In the genomic region with DNA sequence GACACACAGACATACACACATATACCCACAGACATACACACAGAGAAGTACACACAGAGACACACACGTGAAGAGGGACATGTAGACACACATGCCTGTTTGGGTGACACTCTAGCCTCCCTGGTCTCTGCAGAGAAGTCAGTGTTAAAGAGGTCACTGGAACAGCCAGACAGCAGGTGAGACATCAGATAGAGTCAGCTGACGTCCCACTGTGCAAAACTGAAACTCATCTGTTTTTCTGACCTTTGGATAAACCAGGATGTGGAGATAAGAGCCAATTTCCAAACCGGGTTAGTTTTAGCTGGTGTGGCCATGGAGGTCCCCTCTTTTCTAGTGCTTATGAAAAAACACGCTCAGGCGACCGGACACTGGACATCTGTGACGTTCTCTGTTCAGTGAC, we compare ENCODE assay signal across 35 mouse cellular contexts. TPM values are rescaled to one million over a fixed set of nuclear protein-coding genes. Genes with fewer than 3 reads are reported as not detected.
DNase-seq lines count a peak whose midpoint lies in the region; ATAC-seq and TF ChIP-seq lines count a peak whose summit lies in the region.
"Had no signal": no experiment of that assay in that cellular context is flagged by ENCODE, and none has a peak within 500 bp of the region (broad histone marks: within the 10 kb centered on the region; RNA-seq: fewer than 3 reads in every experiment).

No protein-coding gene starts in this region.

- no peaks in the 10 kb centered on the region for H3K36me3 ChIP-seq in liver, adult 2 months (ENCODE audit: control insufficient read depth, insufficient read depth, low read length)
- no peaks in the 10 kb centered on the region for H3K36me3 ChIP-seq in liver, embryonic 11.5 days (ENCODE audit: control insufficient read depth, insufficient read depth, low read length)
- no peaks in the 10 kb centered on the region for H3K36me3 ChIP-seq in intestine, embryonic 15.5 days
- no peaks in the 10 kb centered on the region for H3K36me3 ChIP-seq in liver, embryonic 15.5 days (replicated peaks)
- H3K36me3 ChIP-seq: embryonic facial prominence, embryonic 13.5 days; heart, embryonic 10.5 days; heart, embryonic 15.5 days; limb, embryonic 13.5 days; midbrain, embryonic 12.5 days; neural tube, embryonic 13.5 days; stomach, embryonic 15.5 days had no signal

- peaks cover 15% of the 10 kb centered on the region for H3K4me1 ChIP-seq in liver, adult 2 months (ENCODE audit: control insufficient read depth, insufficient read depth, low read length)
- H3K4me1 ChIP-seq in liver, embryonic 11.5 days (replicated peaks; ENCODE audit: control insufficient read depth, insufficient read depth, low read length), result peaks cover 20% of the 10 kb centered on the region
- H3K4me1 ChIP-seq in intestine, embryonic 15.5 days (replicated peaks), result peaks cover 13% of the 10 kb centered on the region
- peaks cover 37% of the 10 kb centered on the region for H3K4me1 ChIP-seq in liver, embryonic 15.5 days (replicated peaks)
- H3K4me1 ChIP-seq: limb, embryonic 13.5 days; midbrain, embryonic 12.5 days; neural tube, embryonic 13.5 days had no signal

- no peaks in the 10 kb centered on the region for H3K9me3 ChIP-seq in liver, embryonic 11.5 days (ENCODE audit: control insufficient read depth, low read length)
- no peaks in the 10 kb centered on the region for H3K9me3 ChIP-seq in intestine, embryonic 15.5 days
- H3K9me3 ChIP-seq in liver, embryonic 15.5 days (replicated peaks), result no peaks in the 10 kb centered on the region
- H3K9me3 ChIP-seq: embryonic facial prominence, embryonic 13.5 days; heart, embryonic 10.5 days; heart, embryonic 15.5 days; limb, embryonic 13.5 days; midbrain, embryonic 12.5 days; neural tube, embryonic 13.5 days; stomach, embryonic 15.5 days had no signal

- no peak for TF ChIP-seq CTCF in liver, adult 2 months (IDR thresholded peaks at IDR 0.05; ENCODE audit: low read depth, low read length)

- H3K27ac ChIP-seq in liver, adult 2 months (replicated peaks; ENCODE audit: insufficient read depth, low read depth, low read length), result peak overlapping the region; percentile 74
- no peak overlapping the region for H3K27ac ChIP-seq in liver, embryonic 11.5 days (ENCODE audit: low read depth, low read length)
- no peak overlapping the region for H3K27ac ChIP-seq in intestine, embryonic 15.5 days
- H3K27ac ChIP-seq in liver, embryonic 15.5 days (replicated peaks), result peak overlapping the region; percentile 38
- H3K27ac ChIP-seq: embryonic facial prominence, embryonic 13.5 days; heart, embryonic 10.5 days; heart, embryonic 15.5 days; left cerebral cortex, adult 2 months; limb, embryonic 13.5 days; midbrain, embryonic 12.5 days; neural tube, embryonic 13.5 days; stomach, embryonic 15.5 days had no signal

- H3K79me2 ChIP-seq in liver, adult 2 months (ENCODE audit: control insufficient read depth, insufficient read depth, low read length), result no peaks in the 10 kb centered on the region

- WGBS in liver, adult 2 months, result 16% methylated on average over 7 of the region's 7 CpGs
- 57% methylated on average over 7 of the region's 7 CpGs for WGBS in liver, embryonic 11.5 days
- 57% methylated on average over 7 of the region's 7 CpGs for WGBS in intestine, embryonic 15.5 days
- 39% methylated on average over 7 of the region's 7 CpGs for WGBS in liver, embryonic 15.5 days (ENCODE audit: insufficient replicate concordance)

- intact Hi-C loops in gastrocnemius, postnatal 36 days (cut with DNase I), result no loop called here

- no peak for TF ChIP-seq POLR2A in liver, adult 2 months (IDR thresholded peaks at IDR 0.05; ENCODE audit: extremely low read depth, insufficient read depth, low read length)

- H3K27me3 ChIP-seq in liver, adult 2 months (ENCODE audit: control insufficient read depth, insufficient read depth, low read length), result no peaks in the 10 kb centered on the region
- no peaks in the 10 kb centered on the region for H3K27me3 ChIP-seq in liver, embryonic 11.5 days (replicated peaks; ENCODE audit: control insufficient read depth, insufficient read depth, low read length)
- H3K27me3 ChIP-seq in intestine, embryonic 15.5 days (replicated peaks), result no peaks in the 10 kb centered on the region
- H3K27me3 ChIP-seq in liver, embryonic 15.5 days, result no peaks in the 10 kb centered on the region
- H3K27me3 ChIP-seq: embryonic facial prominence, embryonic 13.5 days; heart, embryonic 15.5 days; limb, embryonic 13.5 days; midbrain, embryonic 12.5 days; neural tube, embryonic 13.5 days; stomach, embryonic 15.5 days had no signal

- H3K9ac ChIP-seq in liver, adult 2 months (ENCODE audit: low read depth, low read length), result peak overlapping the region; percentile 28
- H3K9ac ChIP-seq in liver, embryonic 11.5 days (ENCODE audit: low read depth, low read length), result no peak overlapping the region
- H3K9ac ChIP-seq in intestine, embryonic 15.5 days, result no peak overlapping the region
- H3K9ac ChIP-seq in liver, embryonic 15.5 days, result no peak overlapping the region
- H3K9ac ChIP-seq: embryonic facial prominence, embryonic 13.5 days; forebrain, postnatal 0 days; heart, embryonic 15.5 days; limb, embryonic 13.5 days; lung, embryonic 14.5 days; midbrain, embryonic 12.5 days; neural tube, embryonic 13.5 days; stomach, embryonic 15.5 days had no signal

- H3K4me3 ChIP-seq in liver, adult 2 months (ENCODE audit: insufficient read depth, low read depth, low read length), result no peak overlapping the region; the same call in 1 of the 2 replicates
- H3K4me3 ChIP-seq in liver, embryonic 11.5 days (ENCODE audit: low read depth, low read length), result no peak overlapping the region
- no peak overlapping the region for H3K4me3 ChIP-seq in intestine, embryonic 15.5 days (replicated peaks)
- H3K4me3 ChIP-seq in liver, embryonic 15.5 days (replicated peaks), result no peak overlapping the region
- H3K4me3 ChIP-seq: embryonic facial prominence, embryonic 13.5 days; erythroblast, embryonic 14.5 days; heart, embryonic 10.5 days; heart, embryonic 15.5 days; left cerebral cortex, adult 2 months; limb, embryonic 13.5 days; midbrain, embryonic 12.5 days; neural tube, embryonic 13.5 days; stomach, embryonic 15.5 days had no signal

- ATAC-seq in liver, embryonic 11.5 days (replicated peaks; ENCODE audit: low FRiP score), result no peak
- ATAC-seq in intestine, embryonic 15.5 days, result 0 out of 2 replicates have a peak, but pooled peaks have one; percentile 13
- peak; percentile 51; the same call in 1 of the 2 replicates for ATAC-seq in liver, embryonic 15.5 days (ENCODE audit: insufficient read depth)
- ATAC-seq: forebrain, postnatal 0 days; hindbrain, embryonic 16.5 days had no signal

- no peak overlapping the region for H3K4me2 ChIP-seq in liver, embryonic 11.5 days
- H3K4me2 ChIP-seq in intestine, embryonic 15.5 days (replicated peaks), result no peak overlapping the region
- no peak overlapping the region for H3K4me2 ChIP-seq in liver, embryonic 15.5 days
- H3K4me2 ChIP-seq: embryonic facial prominence, embryonic 13.5 days; heart, embryonic 15.5 days; limb, embryonic 13.5 days; lung, embryonic 14.5 days; midbrain, embryonic 12.5 days; neural tube, embryonic 13.5 days; stomach, embryonic 15.5 days had no signal

- DNase-seq in liver, adult 2 months (ENCODE audit: extremely low read depth, low read depth, low spot score), result peak; percentile 88
- DNase-seq in liver, embryonic 11.5 days (ENCODE audit: low spot score), result no peak
- DNase-seq in gastrocnemius, postnatal 36 days, result no peak
- DNase-seq in urinary bladder, postnatal 10 days (ENCODE audit: low spot score), result no peak
- DNase-seq in retina, embryonic 14.5 days (ENCODE audit: low spot score), result no peak
- DNase-seq: adrenal gland, postnatal 36 days; cerebellum, adult 18-20 months; cerebellum, postnatal 10 days; forebrain, postnatal 0 days; kidney, postnatal 25 days; lung, embryonic 14.5 days; lung, postnatal 14 days had no signal

RNA-seq across cellular contexts. Expression of gene Tut7, which starts 9.5 kb away (rescaled TPM):
- total RNA-seq in liver, adult 2 months (2014; rRNA removed), result 54.2 and 56.9 TPM in 2 replicates
- polyA plus RNA-seq in liver, adult 2 months (2012; rRNA removed), result 15.7 and 17.7 TPM in 2 replicates
- polyA plus RNA-seq in liver, embryonic 11.5 days (2014; fragmentation: Nextera tagmentation; extraction: Ambion mirVana), result 68.2 and 69.5 TPM in 2 replicates
- polyA plus RNA-seq in intestine, embryonic 15.5 days (2015; fragmentation: Nextera tagmentation; extraction: Ambion mirVana), result 41.7 and 43.6 TPM in 2 replicates
- polyA plus RNA-seq in liver, embryonic 15.5 days (2015; fragmentation: Nextera tagmentation; extraction: Ambion mirVana), result 57.2 and 60.4 TPM in 2 replicates
- 10 to 100 TPM; 31.2 to 33.6 TPM for total RNA-seq in gastrocnemius, postnatal 36 days (2021)

RNA-seq across cellular contexts. Expression of gene Gm49354, which starts 50.4 kb away (rescaled TPM):
- total RNA-seq in liver, adult 2 months (2014; rRNA removed), result not detected in 2 replicates
- not detected in 2 replicates for polyA plus RNA-seq in liver, adult 2 months (2012; rRNA removed)
- polyA plus RNA-seq in liver, embryonic 11.5 days (2014; fragmentation: Nextera tagmentation; extraction: Ambion mirVana), result not detected in 2 replicates
- not detected in 2 replicates for polyA plus RNA-seq in intestine, embryonic 15.5 days (2015; fragmentation: Nextera tagmentation; extraction: Ambion mirVana)
- polyA plus RNA-seq in liver, embryonic 15.5 days (2015; fragmentation: Nextera tagmentation; extraction: Ambion mirVana), result not detected in 2 replicates
- total RNA-seq in gastrocnemius, postnatal 36 days (2021), result not detected
- total RNA-seq: adrenal gland, adult 18-20 months; adrenal gland, postnatal 36 days; forebrain, postnatal 0 days; gastrocnemius, adult 8-10 months; heart, postnatal 25 days; layer of hippocampus, adult 18-20 months; layer of hippocampus, postnatal 14 days; left cerebral cortex, adult 2 months; left cerebral cortex, postnatal 25 days had no signal
- polyA plus RNA-seq: embryonic facial prominence, embryonic 13.5 days; forebrain, embryonic 11.5 days; forebrain, postnatal 0 days; gonadal fat pad, adult 2 months; heart, embryonic 10.5 days; heart, embryonic 15.5 days; hindbrain, embryonic 11.5 days; hindbrain, embryonic 16.5 days; intestine, embryonic 14.5 days; kidney, embryonic 14.5 days; limb, embryonic 13.5 days; lung, embryonic 14.5 days; midbrain, embryonic 12.5 days; neural tube, embryonic 13.5 days; stomach, embryonic 15.5 days had no signal

Comparison
In these comparisons a context has a peak if more than half of its experiments do, and no peak if none do; other contexts are left out.
1. H3K27ac ChIP-seq: peak in liver, adult 2 months (single experiment) and liver, embryonic 15.5 days (single experiment); none in liver, embryonic 11.5 days (single experiment) and intestine, embryonic 15.5 days (single experiment).